Mouse (Mus musculus) R1 (cell line): Measurements from ENCODE around the gene Clrn3.

Source experiments
- DNase-seq: peaks from one replicate; pipeline ENCODE4 v3.0.0-alpha.2; 2018; ENCODE audit warnings: low read depth, low spot score

The Clrn3 gene

DNA sequence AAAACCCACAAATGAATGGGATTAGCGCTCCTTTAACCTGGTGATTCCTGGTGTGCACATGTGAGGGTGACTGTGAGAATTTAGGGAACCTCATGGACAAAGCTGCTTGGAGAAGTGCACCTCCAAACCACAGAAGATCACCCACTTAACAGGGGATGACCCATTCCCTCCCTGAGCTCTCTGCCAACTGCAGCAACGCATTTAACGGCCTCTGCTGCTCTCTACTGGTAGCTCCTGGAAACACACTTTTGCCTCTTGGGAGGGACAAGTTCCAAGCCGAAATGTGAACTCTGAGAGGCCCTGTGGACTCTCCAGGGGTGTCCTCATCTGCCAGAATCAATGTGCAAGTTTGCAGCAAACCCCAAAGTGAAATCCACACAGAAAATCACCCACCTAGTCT is 41.0 kb downstream of the Clrn3 start:
- peak; percentile 68 for DNase-seq

DNA sequence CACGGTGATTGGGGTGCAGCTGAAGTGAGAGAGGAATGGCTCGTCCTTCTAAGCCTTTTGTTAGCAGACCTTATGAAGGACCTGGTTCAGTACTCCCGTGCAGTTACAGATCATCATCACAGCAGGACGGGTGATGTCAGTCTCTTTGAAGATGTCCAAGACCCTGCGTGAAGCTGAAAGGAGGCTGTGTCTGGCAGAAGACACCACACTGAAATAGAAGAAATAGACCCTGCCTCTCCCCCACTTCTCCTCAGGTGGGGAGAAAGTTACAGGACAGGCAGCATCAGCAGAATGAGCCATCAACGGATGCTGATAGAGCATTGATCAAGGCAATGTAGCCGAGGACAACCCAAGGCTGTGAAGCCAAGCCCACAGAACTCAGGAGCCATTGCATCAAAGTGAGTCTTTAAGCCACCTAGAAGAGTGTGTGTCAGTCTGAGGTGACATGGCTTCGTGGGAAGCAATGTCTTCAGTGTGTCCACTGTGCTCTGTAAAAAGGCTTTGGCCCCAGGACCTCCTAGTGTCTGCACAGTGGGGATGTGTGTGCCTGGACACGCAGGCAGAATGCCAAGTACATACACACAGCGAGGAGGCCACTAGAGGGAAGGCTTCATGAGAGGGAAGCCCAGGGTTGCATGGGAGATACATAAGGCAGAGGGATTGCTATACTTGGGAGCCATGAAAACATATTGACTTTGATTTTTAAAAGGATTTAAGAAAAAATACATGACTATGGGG is 41.6 kb downstream of the Clrn3 start:
- no peak for DNase-seq

DNA sequence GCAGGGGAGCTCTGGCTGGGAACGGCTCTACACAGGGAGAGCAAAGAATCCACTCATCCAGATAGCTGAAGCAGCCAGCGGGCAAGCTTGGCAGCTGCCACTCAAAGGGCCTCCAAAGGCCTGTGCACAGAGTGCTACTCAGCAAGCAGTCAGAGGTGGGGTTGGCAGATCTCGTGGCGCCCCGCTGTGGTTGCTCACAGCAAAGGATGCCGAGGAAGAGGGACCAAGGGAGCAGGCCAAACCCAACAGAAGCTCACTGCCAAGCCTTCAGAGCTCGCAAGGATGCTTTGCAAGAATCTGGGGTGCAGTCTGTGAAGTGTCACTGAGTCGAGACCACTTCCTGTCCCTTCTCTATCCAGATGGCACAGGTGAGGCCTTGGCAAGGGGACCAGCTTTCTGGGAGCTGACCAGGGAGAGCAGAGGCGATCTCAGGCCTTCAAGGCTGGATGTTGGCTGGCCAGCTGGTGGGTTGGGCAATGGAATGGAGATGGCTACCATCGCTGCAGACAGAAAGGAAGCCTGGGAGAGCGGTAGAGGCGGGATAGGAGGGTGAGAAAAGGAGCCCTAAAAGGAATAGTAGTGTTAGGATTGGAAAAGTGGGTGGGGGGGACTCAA is 42.6 kb downstream of the Clrn3 start:
- DNase-seq, result peak; percentile 55

DNA sequence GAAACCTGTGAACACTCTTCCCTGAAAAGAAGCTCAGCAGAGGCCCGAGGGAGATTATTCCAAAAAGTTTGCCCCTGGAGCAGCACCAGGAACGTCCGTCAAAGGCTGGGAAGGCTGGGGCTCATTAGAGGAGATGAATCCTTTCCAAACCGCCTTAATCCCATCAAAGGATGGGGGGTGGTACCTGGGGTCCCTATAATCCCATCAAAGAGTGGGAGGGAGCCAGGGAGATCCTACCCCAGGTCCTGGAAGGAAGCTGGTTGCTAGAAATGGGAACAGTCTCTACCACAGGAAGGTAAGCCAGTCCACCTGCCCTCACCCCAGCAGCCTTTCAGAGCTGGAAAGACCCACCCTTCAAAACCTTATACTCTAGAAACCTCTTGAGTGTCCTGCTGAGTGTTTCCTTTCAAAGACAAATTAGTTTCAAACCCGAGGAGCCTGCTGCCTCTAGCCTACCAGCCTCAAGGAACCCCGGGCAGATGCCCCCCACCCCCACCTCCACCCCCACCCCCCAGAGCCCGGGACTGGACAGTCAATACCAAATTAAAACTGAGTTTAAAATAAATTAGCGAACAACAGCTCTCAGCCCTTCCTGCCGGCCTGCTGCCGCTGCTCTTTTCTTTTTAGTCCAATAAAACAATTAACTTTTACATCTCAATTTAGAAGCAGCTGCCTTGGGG is 43.2 kb downstream of the Clrn3 start:
- DNase-seq, result peak; percentile 61

DNA sequence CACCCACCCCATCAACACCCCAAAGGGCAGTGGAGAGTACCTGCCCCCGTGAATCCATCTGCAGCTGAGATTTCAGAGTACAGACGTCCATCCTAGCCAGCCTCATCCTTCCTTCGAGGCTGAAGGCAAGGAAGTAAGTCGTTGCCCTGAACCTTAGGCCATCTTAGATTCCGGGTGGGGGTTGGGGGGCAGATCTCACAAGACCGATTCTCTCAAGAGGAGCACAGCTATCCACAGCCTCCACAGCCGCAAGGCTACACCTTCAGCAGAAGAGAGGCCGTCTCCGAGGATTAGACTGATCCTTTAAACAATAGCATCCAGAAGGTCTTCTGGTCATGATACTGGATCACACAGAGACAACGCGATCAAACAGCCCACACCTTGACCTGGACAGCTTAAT is 44.1 kb downstream of the Clrn3 start:
- DNase-seq, result no peak

DNA sequence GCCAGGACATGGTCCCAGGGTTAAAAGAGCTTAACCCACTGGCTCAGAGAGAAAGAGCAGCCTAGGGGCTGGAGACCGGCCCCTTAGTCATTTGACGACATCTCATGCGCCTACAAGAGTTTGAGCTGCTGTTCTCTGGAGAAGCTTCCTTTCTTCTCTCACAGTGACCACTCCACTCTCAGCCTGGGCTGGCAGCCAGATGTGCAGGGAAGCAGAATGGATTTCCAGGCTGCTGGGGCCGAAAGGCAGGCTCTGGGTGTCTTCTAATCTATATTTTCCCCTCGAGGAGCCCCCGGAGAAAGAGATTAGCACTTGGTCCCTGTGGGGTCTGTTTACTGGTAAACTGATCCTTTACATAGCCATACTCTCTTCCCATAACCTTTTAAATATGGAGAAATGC is 44.7 kb downstream of the Clrn3 start:
- DNase-seq, result no peak

DNA sequence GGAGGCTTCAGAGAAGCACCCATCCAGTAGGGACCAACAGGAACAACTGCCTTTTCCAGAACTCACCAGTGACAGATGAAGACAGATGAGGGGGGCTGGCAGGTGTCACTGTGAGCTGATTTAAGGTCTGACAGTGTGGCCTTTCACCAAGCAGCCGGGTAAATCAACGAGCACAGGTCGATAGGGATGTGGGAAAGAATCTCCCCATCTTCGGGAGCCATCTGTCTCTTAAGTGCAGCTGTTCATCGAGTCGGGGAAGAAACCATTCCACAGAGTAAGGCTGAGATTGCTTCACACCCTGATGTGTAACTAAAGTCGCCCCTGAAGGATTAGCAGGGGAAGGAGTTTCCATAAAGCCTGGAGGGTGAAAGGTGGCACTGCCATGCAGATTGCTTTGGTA is 47.3 kb downstream of the Clrn3 start:
- no peak for DNase-seq

DNA sequence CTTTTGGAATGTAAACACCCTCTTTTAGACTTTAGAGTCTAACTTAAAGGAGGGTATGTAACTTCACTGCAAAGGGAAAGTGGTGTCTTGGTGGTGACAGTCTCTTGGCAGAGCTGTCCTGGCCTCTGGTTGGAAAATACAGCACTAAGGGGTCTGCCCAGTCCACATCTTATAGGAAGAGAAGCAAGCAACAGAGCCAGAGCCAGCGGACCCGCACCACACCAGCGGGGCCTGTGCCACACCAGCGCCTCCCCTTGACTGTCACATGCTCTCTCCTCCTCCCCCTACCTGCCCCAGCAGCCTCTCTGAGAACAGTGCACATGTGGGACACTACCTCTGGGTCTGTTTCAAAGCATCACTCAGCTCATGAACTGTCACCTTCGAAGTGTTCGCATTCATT is 48.5 kb downstream of the Clrn3 start:
- no peak for DNase-seq

DNA sequence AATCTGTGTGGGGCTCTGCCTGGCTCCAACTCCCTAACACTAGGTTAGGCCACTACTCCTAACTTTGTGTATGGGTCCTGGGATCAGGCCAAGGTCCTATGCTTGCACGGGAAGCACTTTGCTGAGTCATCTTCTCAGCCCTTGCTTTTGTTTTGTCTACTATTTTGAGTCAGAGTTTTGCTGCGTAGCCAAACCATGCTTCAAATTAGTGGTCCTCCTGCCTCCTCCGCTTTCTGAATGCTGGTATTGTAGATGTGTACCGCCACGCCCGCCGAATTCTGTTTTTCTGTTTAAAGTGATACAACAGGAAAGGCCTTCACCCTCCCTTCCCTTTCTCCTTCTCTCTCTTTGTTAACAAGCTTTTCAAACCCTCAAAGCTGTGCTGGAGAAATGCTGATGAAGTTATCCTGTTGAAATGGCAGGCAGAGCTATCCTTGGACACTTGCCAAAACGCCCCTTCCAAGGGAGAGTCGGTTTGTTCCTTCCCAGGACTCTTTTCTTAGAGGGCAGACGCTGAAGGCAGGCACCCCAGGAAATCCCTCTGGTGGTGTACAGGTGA is 49.1 kb downstream of the Clrn3 start:
- peak; percentile 93 for DNase-seq

DNA sequence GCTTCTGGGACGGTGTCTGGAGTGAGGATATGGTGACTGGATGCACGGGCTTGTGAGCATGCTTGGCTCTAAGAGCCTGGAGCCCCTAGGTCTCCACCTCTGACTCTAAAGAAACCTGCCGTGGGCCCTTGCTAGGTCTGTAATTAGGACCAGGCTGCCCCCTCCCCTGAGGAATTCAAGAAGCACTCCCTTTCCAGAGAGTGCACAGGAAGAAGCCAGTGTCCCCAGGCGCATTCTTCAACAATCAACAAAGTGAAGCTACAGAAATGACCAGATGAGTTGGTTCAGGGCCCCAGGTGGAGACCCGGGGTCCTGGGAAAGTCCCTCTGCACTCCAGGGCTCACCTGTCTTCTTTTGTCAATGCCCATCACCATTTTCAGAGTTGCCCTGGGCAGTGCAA is 51.2 kb downstream of the Clrn3 start:
- peak; percentile 17 for DNase-seq

DNA sequence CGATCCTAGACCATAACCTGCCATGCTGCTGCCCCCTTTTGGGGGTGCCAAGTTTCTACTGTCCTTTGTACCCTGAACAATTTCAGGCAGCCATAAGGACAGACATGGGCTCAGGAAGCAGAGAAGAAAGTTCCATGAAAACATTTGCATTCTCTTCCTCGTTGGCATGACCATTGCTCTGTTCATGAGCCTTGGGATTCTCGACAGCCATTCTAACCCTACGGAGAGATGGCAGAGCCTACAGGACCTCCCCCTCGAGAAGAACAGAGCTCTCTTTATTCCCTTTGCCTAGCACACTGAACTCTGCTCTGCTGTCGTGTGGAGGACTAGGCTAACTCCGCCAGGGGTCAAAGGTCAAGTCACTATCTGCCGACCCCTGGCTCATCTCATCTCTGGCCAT is 52.5 kb downstream of the Clrn3 start:
- DNase-seq, result no peak

DNA sequence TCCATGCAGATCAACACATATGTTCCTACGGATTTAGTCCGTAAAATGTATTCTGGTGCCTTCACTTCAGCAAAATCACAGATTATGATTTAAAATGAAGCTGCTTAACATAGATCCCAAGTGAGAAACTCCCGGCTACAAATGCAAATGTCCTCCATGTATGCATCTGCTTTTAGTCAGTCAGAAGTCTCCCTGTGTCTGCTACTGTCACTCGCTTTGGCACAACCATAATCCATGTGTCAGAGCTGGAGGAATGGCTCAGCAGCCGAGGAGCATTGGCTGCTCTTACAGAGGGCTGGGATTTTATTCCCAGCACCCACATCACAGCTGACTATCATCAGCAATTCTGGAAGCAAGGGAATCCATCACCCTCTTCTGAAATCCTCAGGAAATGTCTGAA is 58.1 kb downstream of the Clrn3 start:
- no peak for DNase-seq

DNA sequence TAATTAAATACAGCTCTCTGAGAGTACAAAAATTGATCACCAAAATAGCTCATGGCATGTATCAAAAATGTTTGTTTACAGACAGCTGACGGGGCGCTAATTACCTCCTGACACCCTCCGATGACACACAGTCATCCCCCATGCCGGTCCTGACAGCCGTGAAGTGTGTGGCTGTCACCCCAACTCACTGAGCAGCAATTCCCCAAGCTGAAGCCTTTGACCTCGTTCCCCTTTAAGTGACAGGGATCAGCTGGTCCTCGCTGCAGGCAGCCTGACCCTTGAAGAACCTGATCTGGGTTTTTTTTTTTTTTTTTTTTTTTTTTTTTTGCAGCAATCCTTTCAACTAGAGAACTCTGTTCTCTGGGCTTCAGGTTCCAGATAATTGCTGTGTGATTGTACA is 59.8 kb downstream of the Clrn3 start:
- no peak for DNase-seq

DNA sequence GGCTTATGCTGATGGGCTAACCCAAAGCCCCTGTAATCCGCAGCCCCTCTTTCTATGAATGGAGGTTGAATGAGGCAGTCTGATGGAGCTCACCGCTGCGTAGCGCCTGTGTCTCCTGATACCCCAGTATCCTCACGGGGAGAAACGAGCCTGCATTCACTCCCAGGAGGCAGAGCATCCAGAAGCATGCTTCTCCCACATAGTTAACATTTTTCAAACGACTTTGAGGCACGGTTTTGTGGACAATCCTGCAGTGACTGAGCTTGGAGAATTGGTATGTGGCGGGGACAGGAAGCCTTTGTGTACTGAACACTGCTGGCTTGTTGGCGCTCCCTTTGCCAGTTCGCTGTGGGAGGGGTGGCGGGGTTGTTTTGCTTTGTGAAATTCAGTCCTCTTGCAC is 63.2 kb downstream of the Clrn3 start:
- DNase-seq, result no peak

DNA sequence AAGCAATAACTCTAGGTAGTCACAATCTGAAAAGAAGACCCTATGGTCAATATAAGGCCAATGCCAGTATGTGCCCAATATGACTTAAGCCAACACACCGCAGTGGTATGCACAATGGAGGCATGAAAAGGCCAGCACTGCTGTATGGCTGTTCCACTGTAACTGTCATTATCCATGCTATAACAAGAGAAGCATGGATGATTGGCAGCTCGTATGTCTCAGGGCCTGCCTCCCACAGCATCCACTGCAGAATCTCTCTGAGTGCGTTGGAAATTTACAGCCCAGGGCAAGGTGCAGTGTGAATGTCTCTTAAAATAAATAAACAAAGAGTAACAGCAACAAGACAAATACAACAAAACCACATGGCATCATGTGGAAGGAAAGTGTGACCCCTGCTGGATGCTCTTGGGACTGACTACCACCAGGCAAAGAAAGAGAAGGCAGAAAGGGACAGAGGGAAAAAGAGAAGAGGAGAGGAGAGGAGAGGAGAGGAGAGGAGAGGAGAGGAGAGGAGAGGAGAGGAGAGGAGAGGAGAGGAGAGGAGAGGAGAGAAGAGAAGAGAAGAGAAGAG is 63.7 kb downstream of the Clrn3 start:
- DNase-seq, result peak; percentile 49
